Mouse (Mus musculus) intestine, embryonic 14.5 days (tissue): ENCODE measurements at regions not wholly inside any gene's neighbourhood (a gene's known extent, or its start where the extent isn't known, plus 50 kb on each side); places are given as distances from the start of the nearest gene placed in this dataset.

ENCODE experiments used
- ATAC-seq: fragments of 200-750 bp; cut with Nextera tagmentation; replicated peaks from 2 replicates; pipeline ENCODE4 v1.8.0; 2017; ENCODE audit warnings: low read depth, moderate number of reproducible peaks, moderate TSS enrichment, moderate library complexity; ENCODE audit not compliant: low FRiP score, low TSS enrichment
- DNase-seq: peaks from one replicate; pipeline ENCODE4 v3.0.0-alpha.2; 2018; ENCODE audit warnings: low spot score
- H3K27ac ChIP-seq: fragments of 300-500 bp; sonication (generic); 2 replicates; pipeline ENCODE4 v1.5.1; 2014; ENCODE audit warnings: low read depth, mild to moderate bottlenecking, control low read depth
- H3K27me3 ChIP-seq: fragments of 300-500 bp; sonication (generic); replicated peaks from 2 replicates; pipeline ENCODE4 v1.6.1; 2014; ENCODE audit warnings: low read length, control low read depth; ENCODE audit not compliant: control insufficient read depth, insufficient read depth
- H3K36me3 ChIP-seq: fragments of 300-500 bp; sonication (generic); 2 replicates; pipeline ENCODE4 v1.6.1; 2014; ENCODE audit warnings: low read length, control low read depth; ENCODE audit not compliant: control insufficient read depth, insufficient read depth
- H3K4me1 ChIP-seq: fragments of 300-500 bp; sonication (generic); replicated peaks from 2 replicates; pipeline ENCODE4 v1.6.1; 2014; ENCODE audit warnings: low read length, control low read depth, mixed read lengths; ENCODE audit not compliant: control insufficient read depth, insufficient read depth
- H3K4me2 ChIP-seq: fragments of 300-500 bp; sonication (generic); 2 replicates; pipeline ENCODE4 v1.6.1; 2014; ENCODE audit warnings: low read length
- H3K4me3 ChIP-seq: fragments of 300-500 bp; sonication (generic); 2 replicates; pipeline ENCODE4 v1.5.1; 2014; ENCODE audit warnings: low read depth, low read length, control low read depth, mixed read lengths
- H3K9ac ChIP-seq: fragments of 300-500 bp; sonication (generic); 2 replicates; pipeline ENCODE4 v1.6.1; 2014; ENCODE audit warnings: mild to moderate bottlenecking, low read length
- H3K9me3 ChIP-seq: fragments of 300-500 bp; sonication (generic); 2 replicates; pipeline ENCODE4 v1.6.1; 2016; ENCODE audit warnings: low read length, control low read depth; ENCODE audit not compliant: control insufficient read depth
- WGBS: fragments of 180-500 bp; shearing (Covaris S2); extraction: QIAGEN DNeasy Blood & Tissue Kit; methylation state at CpG from one replicate; pipeline ENCODE4 v1.1.7; 2014; 5-methylcytosine and 5-hydroxymethylcytosine counted together

DNA sequence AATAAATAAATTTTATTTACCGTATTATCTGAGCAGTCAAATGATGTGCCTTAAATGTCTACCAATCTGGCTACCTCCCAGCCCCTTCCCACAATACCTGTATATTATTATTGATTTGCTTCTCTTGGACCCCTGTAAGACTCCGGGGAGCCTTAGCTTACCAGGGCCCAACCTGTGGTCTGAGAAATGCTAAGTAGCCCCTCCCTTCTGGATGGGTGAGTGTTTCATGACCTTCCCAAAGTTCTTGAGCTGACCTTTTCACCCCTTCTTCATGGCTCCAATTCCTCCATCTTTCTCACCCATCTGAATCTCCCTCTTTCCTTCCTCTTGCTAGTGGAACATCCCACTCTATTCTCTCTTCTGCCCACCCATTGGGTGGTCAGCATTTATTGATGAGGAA lies 67.2 kb upstream of the Rapgef5 start:
- ATAC-seq (no peak), DNase-seq (no peak)
- H3K36me3 ChIP-seq: no peaks in the 10 kb centered on the region
- no peak overlapping the region for H3K4me2 ChIP-seq
- no peaks in the 10 kb centered on the region; the same call in 1 of the 2 replicates for H3K4me1 ChIP-seq
- no peaks in the 10 kb centered on the region for H3K27me3 ChIP-seq
- no peaks in the 10 kb centered on the region for H3K9me3 ChIP-seq
- no peak overlapping the region for H3K27ac ChIP-seq
- no peak overlapping the region for H3K4me3 ChIP-seq
- WGBS: 85% methylated on average over 2 of the region's 2 CpGs
- no peak overlapping the region for H3K9ac ChIP-seq

- DNase-seq: no peak
- Histone ChIP-seq H3K4me2 (no peak overlapping the region), H3K9me3 (no peaks in the 10 kb centered on the region), H3K27me3 (no peaks in the 10 kb centered on the region), H3K36me3 (no peaks in the 10 kb centered on the region), H3K4me1 (no peaks in the 10 kb centered on the region; the same call in 1 of the 2 replicates), H3K27ac (no peak overlapping the region), H3K4me3 (no peak overlapping the region), H3K9ac (no peak overlapping the region)
- no peak for ATAC-seq
Observed at GRCm38 (mm10) chr12:117450106-117450505, 66.2 kb upstream of the Rapgef5 start.

GRCm38 (mm10) chr12:117450871-117451270 lies 65.4 kb upstream of the Rapgef5 start:
- WGBS: 74% methylated on average over 3 of the region's 3 CpGs
- no peak overlapping the region for H3K4me2 ChIP-seq
- H3K36me3 ChIP-seq: no peaks in the 10 kb centered on the region
- DNase-seq (no peak), ATAC-seq (no peak)
- H3K9me3 ChIP-seq: no peaks in the 10 kb centered on the region
- no peaks in the 10 kb centered on the region for H3K27me3 ChIP-seq
- no peak overlapping the region for H3K9ac ChIP-seq
- no peak overlapping the region for H3K27ac ChIP-seq
- no peaks in the 10 kb centered on the region; the same call in 1 of the 2 replicates for H3K4me1 ChIP-seq
- no peak overlapping the region for H3K4me3 ChIP-seq

GRCm38 (mm10) chr12:117451441-117451840 lies 64.8 kb upstream of the Rapgef5 start:
- Histone ChIP-seq H3K4me1 (no peaks in the 10 kb centered on the region; the same call in 1 of the 2 replicates), H3K4me2 (no peak overlapping the region), H3K27ac (no peak overlapping the region), H3K36me3 (no peaks in the 10 kb centered on the region), H3K9ac (no peak overlapping the region), H3K9me3 (no peaks in the 10 kb centered on the region), H3K4me3 (no peak overlapping the region), H3K27me3 (no peaks in the 10 kb centered on the region)
- no peak for ATAC-seq
- whole genome bisulfite sequencing: 62% methylated on average over 4 of the region's 4 CpGs
- DNase-seq: no peak

- no peaks in the 10 kb centered on the region for H3K4me1 ChIP-seq
- ATAC-seq: no peak
- WGBS: 66% methylated on average over 7 of the region's 7 CpGs
- no peak overlapping the region for H3K27ac ChIP-seq
- H3K27me3 ChIP-seq: no peaks in the 10 kb centered on the region
- no peak overlapping the region for H3K9ac ChIP-seq
- no peak for DNase-seq
- H3K4me3 ChIP-seq: no peak overlapping the region
- no peak overlapping the region for H3K4me2 ChIP-seq
- H3K36me3 ChIP-seq: no peaks in the 10 kb centered on the region
- H3K9me3 ChIP-seq: no peaks in the 10 kb centered on the region
Observed at GRCm38 (mm10) chr12:117455800-117456199, 60.5 kb upstream of the Rapgef5 start.

DNA sequence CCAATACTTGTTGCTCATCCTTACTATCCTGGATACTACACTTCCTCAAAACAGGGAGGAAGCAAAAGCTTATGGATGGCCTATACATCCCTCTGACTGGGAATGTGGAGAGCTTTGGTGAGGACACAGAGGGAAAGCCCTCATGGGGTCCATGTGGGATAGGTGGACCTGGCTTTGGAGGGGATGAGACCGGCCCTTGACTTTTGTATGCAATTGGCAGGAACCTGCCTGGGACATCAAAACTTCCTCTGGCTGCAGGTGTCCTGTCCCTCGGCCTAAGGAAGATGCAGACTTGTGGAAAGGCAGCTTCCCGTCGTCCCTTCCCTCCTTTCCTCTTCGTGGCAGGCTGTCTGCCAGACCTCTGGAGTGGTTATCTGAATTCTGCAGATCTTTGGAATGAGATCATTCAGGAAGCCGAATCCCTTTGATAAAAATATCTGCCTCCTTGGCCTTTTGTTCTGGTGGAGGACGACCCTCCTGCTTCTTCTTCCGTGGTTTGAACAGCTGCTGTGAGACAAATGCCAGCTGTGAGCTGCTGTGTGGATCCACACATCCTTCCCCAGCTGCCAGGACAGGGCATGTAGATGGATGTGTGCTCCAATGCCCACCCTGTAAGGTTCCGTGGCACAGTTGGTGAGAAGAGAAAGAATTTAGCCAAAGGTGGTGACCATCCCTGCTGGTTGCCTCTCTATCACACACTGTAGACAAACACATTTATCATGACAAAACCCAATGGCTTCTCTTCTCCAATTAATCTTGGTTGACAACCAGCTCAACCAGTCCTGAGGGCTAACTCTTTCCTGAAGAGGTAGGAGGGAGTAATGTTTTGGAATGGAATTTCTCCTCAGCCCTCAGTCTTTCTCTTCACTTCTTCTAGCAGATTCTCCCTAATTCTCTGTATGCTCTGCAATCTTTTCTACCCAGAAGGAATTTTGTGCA lies 57.9 kb upstream of the Rapgef5 start:
- Histone ChIP-seq H3K9ac (no peak overlapping the region), H3K36me3 (no peaks in the 10 kb centered on the region), H3K4me1 (no peaks in the 10 kb centered on the region), H3K4me3 (no peak overlapping the region), H3K9me3 (no peaks in the 10 kb centered on the region), H3K27me3 (no peaks in the 10 kb centered on the region), H3K4me2 (no peak overlapping the region), H3K27ac (no peak overlapping the region)
- WGBS: 24% methylated on average over 9 of the region's 9 CpGs
- DNase-seq: peak; percentile 47
- ATAC-seq: no peak

- Histone ChIP-seq H3K27ac (no peak overlapping the region), H3K9ac (no peak overlapping the region), H3K4me1 (no peaks in the 10 kb centered on the region), H3K9me3 (no peaks in the 10 kb centered on the region), H3K36me3 (no peaks in the 10 kb centered on the region), H3K4me2 (no peak overlapping the region), H3K4me3 (no peak overlapping the region), H3K27me3 (no peaks in the 10 kb centered on the region)
- 77% methylated on average over 4 of the region's 4 CpGs for WGBS
- no peak for DNase-seq
- no peak for ATAC-seq
Observed at GRCm38 (mm10) chr12:117459541-117459940, 56.7 kb upstream of the Rapgef5 start.

- H3K9me3 ChIP-seq: no peaks in the 10 kb centered on the region
- DNase-seq: no peak
- H3K27me3 ChIP-seq: no peaks in the 10 kb centered on the region
- no peak for ATAC-seq
- H3K36me3 ChIP-seq: no peaks in the 10 kb centered on the region
- no peaks in the 10 kb centered on the region for H3K4me1 ChIP-seq
- no peak overlapping the region for H3K4me2 ChIP-seq
- H3K27ac ChIP-seq: no peak overlapping the region
- 79% methylated on average over 3 of the region's 3 CpGs for WGBS
- H3K4me3 ChIP-seq: no peak overlapping the region
- no peak overlapping the region for H3K9ac ChIP-seq
Observed at GRCm38 (mm10) chr12:117465206-117465605, 51.1 kb upstream of the Rapgef5 start.

- H3K9me3 ChIP-seq: no peaks in the 10 kb centered on the region
- H3K27ac ChIP-seq: no peak overlapping the region
- H3K9ac ChIP-seq: no peak overlapping the region
- 35% methylated on average over 7 of the region's 7 CpGs for WGBS
- no peaks in the 10 kb centered on the region for H3K4me1 ChIP-seq
- H3K4me2 ChIP-seq: no peak overlapping the region
- H3K27me3 ChIP-seq: no peaks in the 10 kb centered on the region
- DNase-seq (no peak), ATAC-seq (no peak)
- H3K4me3 ChIP-seq: no peak overlapping the region
- no peaks in the 10 kb centered on the region for H3K36me3 ChIP-seq
Observed at GRCm38 (mm10) chr12:117465998-117466397, 50.3 kb upstream of the Rapgef5 start.
